Mouse (Mus musculus): ENCODE data around the gene Rtl9.

Rtl9 gene

DNA sequence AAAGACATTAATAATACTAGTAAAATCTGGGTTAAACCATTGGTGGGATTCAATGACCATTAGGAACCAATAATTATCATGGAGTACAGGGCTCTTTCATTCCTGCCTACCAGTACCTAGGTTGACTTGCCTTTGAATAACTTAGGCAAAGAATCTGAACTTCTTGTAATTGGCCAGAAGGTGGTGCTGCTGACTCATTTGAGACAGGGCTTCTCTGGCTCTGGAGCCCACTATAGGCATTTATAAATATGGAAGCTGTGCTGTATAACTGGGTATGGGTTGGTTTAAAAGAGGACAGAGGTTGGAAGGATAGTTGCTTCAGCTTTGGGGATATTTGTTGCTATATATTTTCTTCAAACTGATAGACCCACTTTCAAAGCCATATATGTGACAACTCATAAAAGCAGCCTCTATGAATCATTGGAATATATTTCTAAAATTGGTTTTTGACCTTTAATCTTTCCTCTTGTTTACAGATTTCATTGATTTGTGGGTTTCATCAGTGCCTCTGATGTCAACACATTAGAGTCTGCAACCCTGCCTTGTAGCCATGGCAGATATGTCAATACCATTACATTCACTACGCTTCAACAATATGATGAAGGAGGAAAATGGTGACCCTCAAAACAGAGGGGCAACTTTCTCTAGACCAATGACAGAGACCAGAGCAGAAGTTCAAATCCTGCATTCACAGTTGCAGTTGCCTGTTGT, at the start of gene Rtl9:
Rtl9 (plus strand) TSS at position 551 of the 711 bp plus-strand sequence.
- peak; percentile 38 for DNase-seq

DNA sequence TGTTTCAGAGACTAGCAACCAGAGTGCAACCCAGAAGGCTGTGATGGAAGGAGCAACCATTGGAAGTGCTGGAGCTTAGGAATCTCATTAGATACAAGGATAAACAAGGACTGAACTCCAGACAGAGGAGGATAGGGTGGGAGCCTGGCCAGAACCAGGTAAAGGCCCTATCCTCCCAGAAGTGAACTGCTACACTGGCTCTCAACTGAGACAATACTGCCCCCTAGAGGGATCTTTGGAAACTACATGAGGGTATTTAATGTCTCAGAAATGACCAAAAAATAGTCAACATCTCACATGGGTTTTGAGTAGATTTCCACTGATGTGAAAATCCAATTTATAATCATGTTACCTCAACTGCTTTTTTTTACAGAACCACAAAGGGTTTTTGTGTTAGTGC, 47.9 kb upstream of the Rtl9 start:
- DNase-seq, result no peak

DNA sequence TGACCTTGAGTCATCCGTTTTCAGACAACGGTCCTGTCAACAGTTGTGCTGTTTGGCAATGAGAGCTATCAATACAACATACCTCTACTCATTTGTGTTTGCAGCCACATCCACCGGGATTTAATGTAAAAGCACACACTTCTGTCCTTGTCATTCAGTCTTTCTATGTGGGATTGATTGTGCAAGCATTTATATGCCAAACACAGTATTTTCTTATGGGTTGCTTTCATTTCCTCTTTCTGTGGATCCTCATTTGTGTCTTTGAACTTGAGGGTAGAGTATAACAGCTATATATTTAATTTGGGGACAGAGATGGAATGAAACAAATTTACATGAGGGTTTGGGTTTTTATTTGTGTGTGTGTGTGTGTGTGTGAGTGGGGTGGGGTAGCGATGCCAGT, 47.5 kb upstream of the Rtl9 start:
- DNase-seq, result no peak

DNA sequence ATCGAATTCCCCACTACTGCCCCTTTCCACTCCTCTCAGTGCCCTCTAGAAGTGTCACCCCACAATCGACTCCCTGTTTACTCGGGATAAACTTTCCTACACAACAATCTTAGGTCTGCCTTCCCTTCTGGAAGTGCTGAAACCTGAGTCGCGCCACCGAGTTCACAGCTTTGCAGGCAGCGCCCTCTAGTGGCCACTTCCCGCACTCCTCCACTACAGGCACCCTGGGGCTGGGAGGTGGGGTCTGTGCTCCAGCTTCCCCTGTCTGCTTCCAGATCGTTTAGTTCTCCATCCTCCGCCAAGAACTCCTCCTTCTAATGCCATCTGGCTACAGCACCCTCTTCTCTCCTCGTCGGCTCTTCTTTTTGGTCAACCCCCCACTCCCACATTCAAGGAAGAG, 40.6 kb upstream of the Rtl9 start:
- peak; percentile 86 for DNase-seq

DNA sequence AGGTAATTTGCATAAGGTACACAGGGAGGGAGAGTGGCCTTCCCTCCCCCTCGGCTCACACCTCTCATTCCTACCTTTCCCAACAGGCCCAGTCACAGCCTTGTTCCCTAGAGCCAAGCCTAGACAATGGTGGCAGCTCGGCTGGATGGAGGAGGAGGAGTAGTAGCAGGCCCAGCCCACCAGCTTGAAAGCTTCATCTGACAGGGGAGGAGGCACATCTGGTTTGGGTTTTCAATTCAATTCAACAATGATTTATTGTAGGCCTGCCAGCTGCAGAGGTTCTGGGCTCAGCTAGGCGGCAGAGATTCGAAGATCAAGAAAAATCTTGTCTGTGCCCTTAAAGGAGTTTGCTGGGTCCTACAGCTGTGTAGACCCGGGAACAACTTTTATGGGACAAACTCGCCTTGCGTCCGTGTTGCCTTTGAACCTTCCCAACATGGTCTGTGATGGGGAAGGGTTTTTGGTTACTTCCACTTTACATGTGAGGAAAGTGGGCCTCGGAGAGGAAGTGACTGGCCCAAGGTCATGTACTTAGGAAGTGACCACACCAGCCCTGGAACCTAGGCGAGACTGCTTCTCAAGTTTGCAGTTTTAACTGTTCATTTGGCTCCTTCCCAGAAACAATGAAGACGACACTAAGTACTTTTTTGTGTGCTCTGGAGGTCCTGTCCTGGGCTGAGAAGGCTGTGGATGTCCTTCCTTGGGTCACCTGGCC, 36.6 kb upstream of the Rtl9 start:
- no peak for DNase-seq

DNA sequence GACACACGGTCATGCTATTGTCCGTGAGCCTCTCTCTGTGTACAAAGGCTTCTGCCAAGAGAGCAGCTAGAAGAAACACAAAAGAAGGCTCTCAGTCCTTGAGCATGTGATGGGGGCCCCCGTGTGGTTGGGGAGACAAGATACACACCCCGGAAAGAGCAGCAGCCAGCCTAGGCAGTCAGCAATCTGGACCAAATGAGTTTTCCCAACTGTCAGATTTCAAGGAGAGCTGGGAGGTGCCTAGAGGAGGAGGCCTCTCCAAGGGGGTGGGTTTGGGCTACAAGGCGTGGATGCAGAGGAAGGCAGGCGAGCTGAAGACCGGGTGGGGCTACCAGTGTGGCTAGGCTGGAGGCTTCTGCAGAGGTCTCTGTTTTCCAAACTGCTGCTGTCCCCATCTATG, 35.6 kb upstream of the Rtl9 start:
- DNase-seq, result peak; percentile 9

DNA sequence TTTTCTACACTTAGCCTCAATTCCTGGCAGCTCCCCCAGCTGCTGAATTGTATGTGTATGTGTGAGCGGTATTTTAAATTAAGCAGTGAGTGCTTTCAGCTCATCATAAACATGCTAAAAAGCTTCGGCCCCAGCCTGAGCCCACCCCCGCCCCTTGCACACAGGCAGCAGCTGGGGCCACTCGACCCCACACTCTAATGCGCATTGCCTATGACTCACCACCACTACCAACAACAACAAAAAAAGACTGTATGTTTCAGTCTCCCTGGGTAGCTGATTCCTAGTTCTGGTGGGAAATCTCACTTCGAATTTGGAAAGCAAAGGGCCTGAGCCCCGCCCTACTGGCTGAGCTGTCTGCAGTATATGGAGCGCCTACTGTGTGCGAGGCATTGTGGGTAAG, 35.1 kb upstream of the Rtl9 start:
- DNase-seq, result no peak

DNA sequence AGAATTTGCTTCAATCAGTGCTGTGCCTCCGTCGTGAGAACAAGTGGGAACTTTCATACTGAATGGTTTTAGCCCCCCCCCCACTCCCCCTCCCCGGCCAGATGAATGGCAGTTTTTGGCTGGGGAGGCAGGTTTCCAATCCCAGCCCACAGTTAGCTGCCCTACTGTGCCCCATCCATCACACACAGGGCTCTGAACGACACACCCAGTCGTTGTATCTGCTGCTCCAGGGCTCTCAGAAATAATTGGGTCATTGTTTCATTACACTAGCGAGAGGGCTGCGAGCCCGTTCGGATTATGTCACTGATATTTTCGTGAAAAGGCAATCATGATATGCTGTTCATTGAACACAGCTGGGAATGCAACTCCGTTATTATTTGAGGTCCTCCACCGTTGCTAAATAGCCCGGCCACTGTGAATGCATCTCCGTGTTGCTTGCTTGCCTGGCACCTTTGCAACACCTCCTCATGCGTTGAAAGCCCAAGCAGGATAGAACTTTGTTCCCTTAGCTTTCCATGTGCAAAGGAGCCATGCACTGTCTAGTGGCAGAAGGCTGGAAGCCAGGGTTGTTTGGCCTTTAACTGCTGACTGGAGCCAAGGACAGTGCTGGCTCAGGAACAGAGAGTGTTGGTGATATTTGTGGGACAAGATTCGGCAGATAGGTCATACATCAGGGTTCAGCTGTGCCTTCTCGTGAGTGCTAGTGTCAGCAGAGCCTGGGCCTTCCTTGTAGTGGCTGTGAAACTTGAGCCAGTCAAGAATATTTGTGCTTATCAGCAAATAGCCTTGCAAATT, 32.9 kb upstream of the Rtl9 start:
- DNase-seq, result no peak

DNA sequence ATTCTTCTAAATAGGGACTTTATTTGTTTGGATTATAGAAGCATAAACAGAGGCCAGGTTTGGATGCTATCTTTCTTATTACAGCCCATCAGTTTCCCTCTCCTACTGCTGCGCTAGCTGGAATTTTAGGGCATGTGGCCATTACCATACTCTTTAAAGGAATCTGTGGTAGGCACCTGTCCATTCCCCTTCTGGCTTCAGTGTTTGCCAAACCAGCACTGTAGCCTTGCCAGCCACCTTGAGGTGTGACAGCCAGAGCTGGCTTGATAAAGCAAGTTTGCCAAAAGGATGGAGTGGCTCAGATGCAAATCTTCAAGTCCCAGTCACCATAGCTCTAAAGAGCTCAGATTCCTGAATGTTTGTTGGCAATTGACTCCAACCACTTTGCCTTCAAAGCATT, 32.3 kb upstream of the Rtl9 start:
- no peak for DNase-seq

DNA sequence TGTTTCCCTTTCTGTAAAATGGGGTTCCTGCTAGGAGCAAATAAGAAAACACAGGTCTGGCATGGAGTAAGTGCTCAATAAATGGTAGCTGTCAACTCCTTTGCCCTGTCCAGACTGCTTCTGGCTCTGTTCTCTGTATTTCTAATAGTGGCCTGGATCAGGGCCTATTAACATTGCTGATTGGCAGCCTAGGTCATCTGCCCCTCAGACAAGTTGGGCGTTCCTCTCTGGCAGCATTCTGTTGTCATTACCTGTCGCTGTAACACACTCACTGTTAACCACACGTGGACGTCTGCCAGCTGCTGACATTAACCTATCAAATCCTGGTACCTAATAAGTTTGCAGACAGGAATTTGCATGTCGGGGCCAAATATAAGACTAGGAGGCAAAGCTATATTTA, 31.8 kb upstream of the Rtl9 start:
- no peak for DNase-seq

DNA sequence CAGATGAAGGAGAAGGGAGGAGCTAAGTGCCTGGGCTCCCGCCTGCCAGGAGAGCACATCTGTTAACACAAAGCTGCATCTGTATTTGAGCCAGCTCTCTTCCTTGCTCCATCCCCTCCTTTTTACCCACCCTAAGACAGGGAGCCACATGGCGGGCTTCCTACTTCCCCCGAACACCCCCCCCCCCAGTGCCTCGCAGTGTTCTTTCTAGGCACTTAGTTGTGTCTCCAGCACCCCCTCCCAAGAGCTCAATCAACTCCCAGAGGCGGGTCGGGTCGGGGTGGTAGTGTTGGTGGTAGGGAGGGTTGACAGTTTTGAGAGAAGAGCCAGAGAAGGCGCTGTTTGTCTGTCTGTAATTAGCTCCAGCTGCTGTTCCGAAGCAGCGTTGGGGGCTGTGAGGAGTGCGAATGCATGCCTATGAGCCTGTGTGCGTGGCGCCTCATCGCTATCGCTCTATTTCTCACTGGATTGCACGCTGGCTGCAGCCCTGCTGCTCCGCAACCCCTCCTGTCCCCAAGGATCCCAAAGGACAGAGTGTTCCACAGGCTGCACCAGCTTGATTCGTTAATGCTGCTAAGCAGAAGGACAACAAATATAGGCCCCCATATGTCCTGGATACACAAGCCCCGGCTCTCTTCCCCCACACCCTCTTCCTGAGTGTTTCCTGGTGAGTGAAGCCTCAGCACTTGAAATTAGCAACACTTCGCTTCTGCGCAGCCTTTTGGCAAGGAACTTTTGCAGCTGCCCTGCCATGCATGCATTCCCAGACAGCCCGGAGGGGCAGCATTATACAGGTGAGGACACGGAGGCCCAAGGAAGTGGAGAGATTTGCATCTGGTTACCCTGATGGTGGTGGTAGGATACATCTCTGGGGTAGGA, 18.7 kb upstream of the Rtl9 start:
- peak; percentile 22 for DNase-seq

DNA sequence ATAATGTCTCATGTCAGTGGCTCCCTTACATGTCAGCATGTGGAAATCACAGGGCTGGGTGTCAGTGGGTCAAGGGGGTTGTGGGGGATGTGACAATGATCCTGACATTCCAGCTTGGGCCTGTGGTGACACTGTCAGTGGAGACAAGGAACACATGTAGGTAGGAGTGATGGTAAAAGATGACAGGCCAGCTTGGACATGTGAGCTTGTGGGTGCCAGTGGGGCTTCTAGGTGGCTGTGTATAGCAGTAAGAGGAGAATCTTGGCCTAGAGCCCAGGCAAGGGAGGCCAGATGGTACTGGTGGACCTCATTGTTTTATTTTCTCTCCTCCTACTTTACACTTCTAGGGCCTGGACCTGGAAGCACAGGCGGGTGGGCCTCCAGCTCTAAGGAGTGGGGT, 16.7 kb upstream of the Rtl9 start:
- DNase-seq, result no peak

DNA sequence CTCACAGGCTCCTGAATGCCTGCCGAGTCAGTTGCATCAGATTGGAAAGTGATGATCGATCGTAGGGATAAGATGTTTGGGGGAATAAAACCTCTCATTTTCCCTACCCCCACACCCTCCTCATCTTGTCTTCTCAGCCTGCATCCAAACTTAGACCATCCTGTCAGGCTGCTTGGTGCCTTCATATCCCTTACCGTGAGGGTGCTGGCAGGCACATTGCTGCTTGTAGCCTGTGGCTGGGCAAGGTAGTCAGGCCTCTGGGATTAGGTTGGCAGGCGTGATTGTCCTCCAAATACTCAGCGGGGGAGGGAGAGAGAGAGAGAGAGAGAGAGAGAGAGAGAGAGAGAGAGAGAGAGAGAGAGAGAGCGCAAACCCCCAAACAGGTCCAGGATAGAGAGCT, 11.2 kb upstream of the Rtl9 start:
- no peak for DNase-seq

DNA sequence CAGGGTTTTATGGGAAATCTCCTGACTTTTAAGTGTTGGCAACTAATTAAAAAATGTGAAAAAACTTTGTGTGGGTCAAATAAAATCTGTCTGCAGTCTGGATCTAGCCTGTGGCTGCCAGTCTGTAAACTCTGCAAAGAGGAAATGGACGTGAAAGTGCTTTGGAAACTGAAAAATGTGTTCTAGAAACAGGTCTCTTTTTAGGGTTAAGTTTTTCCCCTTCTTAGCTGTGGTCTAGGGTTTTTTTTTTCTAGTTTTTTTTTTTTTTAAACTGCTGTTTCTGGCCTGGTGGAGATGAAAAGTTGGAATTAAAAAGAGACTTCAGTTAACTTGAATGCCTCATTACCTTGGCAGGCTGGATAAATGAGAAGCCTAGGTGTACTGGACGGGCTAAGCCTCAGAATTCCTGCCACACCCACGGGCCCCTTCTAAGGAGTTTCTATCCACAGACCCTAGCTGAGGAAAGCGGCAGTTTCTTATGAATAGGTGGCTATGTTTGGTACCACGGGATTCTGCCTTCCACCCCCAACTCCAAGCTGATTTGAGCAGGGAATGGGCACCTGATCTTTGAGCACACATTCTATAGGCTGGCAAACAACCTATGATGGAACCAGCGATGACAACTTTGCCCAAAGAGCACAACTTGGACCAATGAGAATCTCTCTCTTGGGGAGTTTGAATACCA, 8.3 kb upstream of the Rtl9 start:
- no peak for DNase-seq

DNA sequence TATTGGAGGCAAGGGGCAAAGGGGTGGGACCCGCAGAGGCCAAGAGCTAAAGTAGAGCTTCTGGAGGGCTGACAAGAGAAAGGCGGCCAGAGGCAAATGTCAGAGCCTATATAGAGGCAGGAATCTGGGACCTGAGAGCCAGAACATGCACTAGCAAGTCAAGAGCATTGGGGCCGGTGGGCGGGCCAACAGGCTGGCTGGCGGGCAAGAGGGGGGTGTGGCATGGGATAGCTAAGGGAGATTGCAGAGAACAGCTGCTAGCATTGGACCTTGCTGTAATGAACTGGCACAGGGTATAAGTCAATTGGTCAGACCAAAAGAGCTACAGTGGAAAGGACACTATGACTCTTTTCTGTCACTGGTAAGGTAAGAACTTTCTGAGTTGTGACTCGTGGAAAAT, 1.8 kb upstream of the Rtl9 start:
- DNase-seq, result no peak

DNA sequence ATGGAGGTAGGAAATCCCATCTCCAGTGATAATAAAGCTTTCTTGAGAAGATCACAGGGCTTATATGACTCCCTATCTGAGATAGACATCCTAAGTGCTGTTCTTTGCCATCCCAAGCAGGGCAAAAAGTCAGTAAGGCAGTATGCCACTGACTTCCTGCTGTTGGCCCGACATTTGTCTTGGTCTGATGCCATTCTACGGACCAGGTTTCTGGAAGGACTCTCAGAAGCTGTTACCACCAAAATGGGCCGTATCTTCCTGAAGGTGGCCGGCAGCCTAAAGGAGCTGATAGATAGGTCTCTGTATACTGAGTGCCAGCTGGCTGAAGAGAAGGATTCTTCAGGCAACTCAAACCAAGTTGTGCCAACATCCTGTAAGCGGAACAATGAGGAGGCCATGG, 3.8 kb downstream of the Rtl9 start:
- no peak for DNase-seq

DNA sequence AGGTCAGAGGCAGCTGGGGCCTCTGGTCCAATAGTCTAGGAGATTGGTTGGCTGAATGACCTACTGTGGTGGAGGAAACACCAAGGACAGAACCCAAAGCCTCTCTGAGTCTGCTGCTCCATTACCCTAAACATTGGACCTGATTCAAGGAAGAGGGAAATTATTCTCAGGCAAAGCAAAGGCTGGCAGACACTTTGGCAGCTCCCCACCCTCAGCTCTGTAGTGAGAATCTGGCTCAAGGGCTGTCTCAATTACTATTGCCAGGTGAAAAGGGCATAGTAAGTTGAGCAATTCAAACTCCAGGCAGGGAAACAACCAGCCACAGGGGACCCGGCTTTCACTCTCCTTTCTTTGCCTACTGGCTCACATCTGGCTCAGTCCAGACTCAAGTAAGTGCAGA, 6.5 kb downstream of the Rtl9 start:
- no peak for DNase-seq

DNA sequence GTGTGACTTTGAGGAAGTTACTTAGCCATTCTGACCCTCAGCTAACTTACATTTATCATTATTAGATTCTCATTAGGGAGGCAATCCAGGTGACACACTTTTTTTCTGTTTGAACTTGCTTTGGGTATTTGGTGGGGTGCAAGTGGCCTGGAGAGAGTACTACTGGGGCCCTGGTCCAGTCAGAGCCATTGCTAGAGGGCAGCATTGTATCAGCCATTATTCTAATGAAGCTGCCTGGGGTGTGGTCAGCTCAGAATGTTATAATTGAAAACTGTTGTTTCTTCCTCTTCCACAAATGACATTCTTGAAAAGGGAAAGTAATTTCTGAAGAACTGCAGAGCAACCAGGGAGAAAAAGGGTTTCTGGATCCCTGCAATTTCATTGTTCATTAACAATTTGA, 13.2 kb downstream of the Rtl9 start:
- DNase-seq, result no peak

Data from kidney, postnatal 10 days (tissue).